Mouse (Mus musculus) erythroblast, embryonic 14.5 days (primary cell): ENCODE data around the gene Cdk1.

Experiments used
- GATA1 ChIP-seq: IDR thresholded peaks from 2 replicates; pipeline ENCODE4 v1.6.1; 2012; ENCODE audit warnings: low read length, inconsistent platforms, mixed read lengths
- TAL1 ChIP-seq: IDR thresholded peaks from 3 replicates; pipeline ENCODE4 v1.6.1; 2012; ENCODE audit warnings: low read length, inconsistent platforms, mixed read lengths

DNA sequence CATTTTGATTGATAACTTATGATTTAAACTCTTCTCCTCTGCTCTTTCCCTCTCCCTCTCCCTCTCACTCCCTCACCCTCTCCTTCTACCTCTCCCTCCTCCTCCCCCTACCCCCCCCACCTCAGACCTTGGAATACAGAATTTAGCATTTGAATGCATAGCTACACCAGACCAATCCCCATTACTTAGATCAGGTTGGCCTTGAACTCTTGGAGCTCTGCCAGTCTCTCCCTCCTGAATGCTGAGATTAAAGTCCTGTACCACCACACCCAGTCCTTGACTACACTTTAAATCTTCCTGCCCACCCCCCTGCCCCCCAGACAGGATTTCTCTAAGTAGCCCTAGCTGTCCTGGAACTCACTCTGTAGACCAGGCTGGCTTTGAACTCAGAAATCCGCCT is 6.9 kb upstream of the Cdk1 start:
- no peak for TF ChIP-seq TAL1
- TF ChIP-seq GATA1: no peak
